Mouse (Mus musculus): ENCODE results near the gene Gm17622.

GRCm38 (mm10) chr13:96487230-96487629 lies 3.3 kb upstream of the Gm17622 start:
- TF ChIP-seq CTCF (IDR thresholded peaks at IDR 0.05; ENCODE audit: borderline replicate concordance, insufficient read depth, low read length) (no peak), POLR2A (IDR thresholded peaks at IDR 0.05; ENCODE audit: low read depth, low read length) (no peak)

Measured in embryonic fibroblast, embryonic 13.5 days (primary cell).